Mouse (Mus musculus): ENCODE results near the gene Cbx3. TPM values are rescaled to one million over a fixed set of nuclear protein-coding genes. Genes with fewer than 3 reads are reported as not detected.
A peak's percentile ranks its signal among the peaks of the same experiment; 100 is the strongest.

The Cbx3 gene
- polyA plus RNA-seq, 1 experiment = 20.5 TPM

- TF ChIP-seq CTCF (IDR thresholded peaks at IDR 0.05; ENCODE audit: borderline replicate concordance, control insufficient read depth, extremely low read depth, insufficient read depth, low read length, poor library complexity) = no peak
- no peak for TF ChIP-seq POLR2A (IDR thresholded peaks at IDR 0.05; ENCODE audit: control insufficient read depth, extremely low read depth, insufficient read depth, low read length, poor library complexity)
- Histone ChIP-seq H3K4me1 (replicated peaks; ENCODE audit: control insufficient read depth, insufficient read depth, low read length) (peaks cover 5% of the 10 kb centered on the region), H3K36me3 (ENCODE audit: control insufficient read depth, insufficient read depth, low read length) (peaks cover 48% of the 10 kb centered on the region), H3K27me3 (ENCODE audit: control insufficient read depth, insufficient read depth, low read length) (no peaks in the 10 kb centered on the region), H3K27ac (ENCODE audit: control insufficient read depth, insufficient read depth, low read length) (no peak overlapping the region), H3K4me3 (ENCODE audit: control insufficient read depth, insufficient read depth, low read length) (no peak overlapping the region)
- WGBS = 0% methylated on average over 2 of the region's 2 CpGs
- no peak for DNase-seq
Observed at GRCm38 (mm10) chr6:51467649-51468048, 2.5 kb upstream of the Cbx3 start.

GRCm38 (mm10) chr6:51468891-51469561, 1.1 kb upstream of the Cbx3 start:
- DNase-seq = peak; percentile 78
- Histone ChIP-seq H3K27me3 (ENCODE audit: control insufficient read depth, insufficient read depth, low read length) (no peaks in the 10 kb centered on the region), H3K4me3 (ENCODE audit: control insufficient read depth, insufficient read depth, low read length) (peak overlapping the region; percentile 74), H3K27ac (ENCODE audit: control insufficient read depth, insufficient read depth, low read length) (peak overlapping the region; percentile 90), H3K4me1 (replicated peaks; ENCODE audit: control insufficient read depth, insufficient read depth, low read length) (peaks cover 7% of the 10 kb centered on the region), H3K36me3 (ENCODE audit: control insufficient read depth, insufficient read depth, low read length) (peaks cover 41% of the 10 kb centered on the region)
- under 1% methylated on average over 63 of the region's 63 CpGs for WGBS
- TF ChIP-seq POLR2A (IDR thresholded peaks at IDR 0.05; ENCODE audit: control insufficient read depth, extremely low read depth, insufficient read depth, low read length, poor library complexity) (0 out of 2 replicates have a peak, but pooled peaks have one; percentile 44), CTCF (IDR thresholded peaks at IDR 0.05; ENCODE audit: borderline replicate concordance, control insufficient read depth, extremely low read depth, insufficient read depth, low read length, poor library complexity) (no peak)

- peak; percentile 98 for DNase-seq
- under 1% methylated on average over 63 of the region's 63 CpGs for WGBS
- Histone ChIP-seq H3K4me1 (replicated peaks; ENCODE audit: control insufficient read depth, insufficient read depth, low read length) (peaks cover 7% of the 10 kb centered on the region), H3K4me3 (ENCODE audit: control insufficient read depth, insufficient read depth, low read length) (peak within 1 kb of the TSS; percentile 90), H3K27me3 (ENCODE audit: control insufficient read depth, insufficient read depth, low read length) (no peaks in the 10 kb centered on the region), H3K27ac (ENCODE audit: control insufficient read depth, insufficient read depth, low read length) (peak within 1 kb of the TSS; percentile 95), H3K36me3 (ENCODE audit: control insufficient read depth, insufficient read depth, low read length) (peaks cover 36% of the 10 kb centered on the region)
- TF ChIP-seq CTCF (IDR thresholded peaks at IDR 0.05; ENCODE audit: borderline replicate concordance, control insufficient read depth, extremely low read depth, insufficient read depth, low read length, poor library complexity) = 0 out of 2 replicates have a peak, but pooled peaks have one; percentile 16
- peak; percentile 99 for TF ChIP-seq POLR2A (IDR thresholded peaks at IDR 0.05; ENCODE audit: control insufficient read depth, extremely low read depth, insufficient read depth, low read length, poor library complexity)
Observed at GRCm38 (mm10) chr6:51469715-51470310, 347 bp upstream of the Cbx3 start, which contains the start of gene Hnrnpa2b1. Hnrnpa2b1 (minus strand) TSS chr6:51469894.

GRCm38 (mm10) chr6:51471179-51471505, 982 bp downstream of the Cbx3 start:
- Histone ChIP-seq H3K27me3 (ENCODE audit: control insufficient read depth, insufficient read depth, low read length) (no peaks in the 10 kb centered on the region), H3K36me3 (ENCODE audit: control insufficient read depth, insufficient read depth, low read length) (peaks cover 34% of the 10 kb centered on the region), H3K4me3 (ENCODE audit: control insufficient read depth, insufficient read depth, low read length) (peak overlapping the region; percentile 90), H3K4me1 (replicated peaks; ENCODE audit: control insufficient read depth, insufficient read depth, low read length) (peaks cover 7% of the 10 kb centered on the region), H3K27ac (ENCODE audit: control insufficient read depth, insufficient read depth, low read length) (peak overlapping the region; percentile 95)
- TF ChIP-seq CTCF (IDR thresholded peaks at IDR 0.05; ENCODE audit: borderline replicate concordance, control insufficient read depth, extremely low read depth, insufficient read depth, low read length, poor library complexity) = no peak; the same call in 1 of the 2 replicates
- TF ChIP-seq POLR2A (IDR thresholded peaks at IDR 0.05; ENCODE audit: control insufficient read depth, extremely low read depth, insufficient read depth, low read length, poor library complexity) = no peak
- under 1% methylated on average over 10 of the region's 10 CpGs for WGBS
- DNase-seq = no peak

- no peaks in the 10 kb centered on the region for H3K27me3 ChIP-seq (ENCODE audit: control insufficient read depth, insufficient read depth, low read length)
- peaks cover 6% of the 10 kb centered on the region for H3K4me1 ChIP-seq (replicated peaks; ENCODE audit: control insufficient read depth, insufficient read depth, low read length)
- 13% methylated on average over 3 of the region's 3 CpGs for WGBS
- no peak for TF ChIP-seq POLR2A (IDR thresholded peaks at IDR 0.05; ENCODE audit: control insufficient read depth, extremely low read depth, insufficient read depth, low read length, poor library complexity)
- no peak for TF ChIP-seq CTCF (IDR thresholded peaks at IDR 0.05; ENCODE audit: borderline replicate concordance, control insufficient read depth, extremely low read depth, insufficient read depth, low read length, poor library complexity)
- H3K36me3 ChIP-seq (ENCODE audit: control insufficient read depth, insufficient read depth, low read length) = peaks cover 34% of the 10 kb centered on the region
- peak overlapping the region; percentile 9; the same call in 1 of the 2 replicates for H3K4me3 ChIP-seq (ENCODE audit: control insufficient read depth, insufficient read depth, low read length)
- no peak for DNase-seq
- H3K27ac ChIP-seq (ENCODE audit: control insufficient read depth, insufficient read depth, low read length) = no peak overlapping the region
Observed at GRCm38 (mm10) chr6:51471782-51472181, 1.6 kb downstream of the Cbx3 start.

- Histone ChIP-seq H3K27ac (ENCODE audit: control insufficient read depth, insufficient read depth, low read length) (no peak overlapping the region), H3K4me1 (replicated peaks; ENCODE audit: control insufficient read depth, insufficient read depth, low read length) (peaks cover 5% of the 10 kb centered on the region), H3K27me3 (ENCODE audit: control insufficient read depth, insufficient read depth, low read length) (no peaks in the 10 kb centered on the region), H3K4me3 (ENCODE audit: control insufficient read depth, insufficient read depth, low read length) (no peak overlapping the region), H3K36me3 (ENCODE audit: control insufficient read depth, insufficient read depth, low read length) (peaks cover 35% of the 10 kb centered on the region)
- WGBS = 44% methylated on average over 4 of the region's 4 CpGs
- TF ChIP-seq CTCF (IDR thresholded peaks at IDR 0.05; ENCODE audit: borderline replicate concordance, control insufficient read depth, extremely low read depth, insufficient read depth, low read length, poor library complexity) = no peak
- TF ChIP-seq POLR2A (IDR thresholded peaks at IDR 0.05; ENCODE audit: control insufficient read depth, extremely low read depth, insufficient read depth, low read length, poor library complexity) = no peak
- DNase-seq = no peak
Observed at GRCm38 (mm10) chr6:51472213-51472612, 2.1 kb downstream of the Cbx3 start.

All from thymus, adult 2 months (tissue).